Mouse (Mus musculus) C2C12 (cell line): ENCODE measurements around the gene Mmrn1. TPM values are rescaled to one million over a fixed set of nuclear protein-coding genes. Genes with fewer than 3 reads are reported as not detected.

Source experiments
- H3K27me3 ChIP-seq: one replicate; pipeline ENCODE4 v1.6.1; 2011; ENCODE audit not compliant: control insufficient read depth, insufficient read depth, insufficient read length
- H3K36me3 ChIP-seq: one replicate; pipeline ENCODE4 v1.6.1; 2011; ENCODE audit not compliant: control insufficient read depth, insufficient read depth
- H3K4me3 ChIP-seq: one replicate; pipeline ENCODE4 v1.5.1; 2011; ENCODE audit warnings: mild to moderate bottlenecking, control low read depth; ENCODE audit not compliant: poor library complexity, insufficient read depth, severe bottlenecking
- H3K79me2 ChIP-seq: one replicate; pipeline ENCODE4 v1.6.1; 2011; ENCODE audit not compliant: control insufficient read depth, insufficient read depth
- H3K79me3 ChIP-seq: one replicate; pipeline ENCODE4 v1.6.1; 2011; ENCODE audit warnings: low read depth, control low read depth
- H3ac ChIP-seq: one replicate; pipeline ENCODE3; 2011; ENCODE audit warnings: low read depth; ENCODE audit not compliant: control insufficient read depth, insufficient read length
- CEBPB ChIP-seq: IDR thresholded peaks from one replicate; pipeline ENCODE4 v1.6.1; 2011; ENCODE audit warnings: low read depth, mild to moderate bottlenecking, control low read depth, moderate library complexity
- CTCF ChIP-seq: IDR thresholded peaks from one replicate; pipeline ENCODE4 v1.5.1; 2011; ENCODE audit not compliant: control insufficient read depth, insufficient read depth, insufficient read length
- FOSL1 ChIP-seq: IDR thresholded peaks from one replicate; pipeline ENCODE4 v1.8.0; 2011; ENCODE audit warnings: mild to moderate bottlenecking, low read length; ENCODE audit not compliant: poor library complexity, insufficient read depth, severe bottlenecking
- MAX ChIP-seq: IDR thresholded peaks from one replicate; pipeline ENCODE4 v1.6.1; 2011; ENCODE audit warnings: mild to moderate bottlenecking, control low read depth
- MYOD1 ChIP-seq: IDR thresholded peaks from one replicate; pipeline ENCODE4 v1.6.1; 2011; ENCODE audit warnings: low read depth; ENCODE audit not compliant: control insufficient read depth, insufficient read length
- MYOG ChIP-seq: IDR thresholded peaks from one replicate; pipeline ENCODE4 v1.6.1; 2011; ENCODE audit not compliant: control insufficient read depth, insufficient read length; ENCODE audit errors: extremely low read depth
- USF1 ChIP-seq: IDR thresholded peaks from one replicate; pipeline ENCODE4 v1.6.1; 2011; ENCODE audit warnings: low read depth, mild to moderate bottlenecking, control low read depth, moderate library complexity
- polyA plus RNA-seq: library from polyadenylated mRNA; unstranded; fragments of >200 nt; fragmentation: generic; extraction: Trizol; gene quantifications from one replicate; pipeline ENCODE4 v1.2.1, GENCODE M21; 2012; ENCODE audit warnings: missing spikeins

Gene Mmrn1
- polyA plus RNA-seq, 1 experiment, result not detected

GRCm38 (mm10) chr6:60979039-60979438 is 54.3 kb downstream of the Mmrn1 start:
- no peaks in the 10 kb centered on the region for H3K36me3 ChIP-seq
- no peak overlapping the region for H3K4me3 ChIP-seq
- no peak for TF ChIP-seq FOSL1
- no peak for TF ChIP-seq MYOG
- TF ChIP-seq CEBPB, result no peak
- no peaks in the 10 kb centered on the region for H3K79me2 ChIP-seq
- H3K27me3 ChIP-seq, result no peaks in the 10 kb centered on the region
- H3K79me3 ChIP-seq, result no peaks in the 10 kb centered on the region
- H3ac ChIP-seq, result no peak overlapping the region

GRCm38 (mm10) chr6:60984360-60984759 is 59.6 kb downstream of the Mmrn1 start:
- Histone ChIP-seq H3K4me3 (no peak overlapping the region), H3K79me2 (no peaks in the 10 kb centered on the region), H3K36me3 (no peaks in the 10 kb centered on the region), H3ac (no peak overlapping the region), H3K79me3 (no peaks in the 10 kb centered on the region), H3K27me3 (no peaks in the 10 kb centered on the region)
- no peak for TF ChIP-seq CEBPB
- TF ChIP-seq MYOG, result no peak
- no peak for TF ChIP-seq USF1
- TF ChIP-seq FOSL1, result no peak
- no peak for TF ChIP-seq MYOD1
- no peak for TF ChIP-seq MAX
- TF ChIP-seq CTCF, result no peak

- no peak overlapping the region for H3K4me3 ChIP-seq
- H3K36me3 ChIP-seq, result no peaks in the 10 kb centered on the region
- TF ChIP-seq CEBPB (no peak), CTCF (no peak), FOSL1 (no peak), USF1 (no peak), MAX (no peak), MYOD1 (no peak), MYOG (no peak)
- no peaks in the 10 kb centered on the region for H3K27me3 ChIP-seq
- H3K79me3 ChIP-seq, result no peaks in the 10 kb centered on the region
- no peaks in the 10 kb centered on the region for H3K79me2 ChIP-seq
- H3ac ChIP-seq, result no peak overlapping the region
Measured at GRCm38 (mm10) chr6:60985919-60986318, 61.1 kb downstream of the Mmrn1 start.

- Histone ChIP-seq H3K79me3 (no peaks in the 10 kb centered on the region), H3ac (no peak overlapping the region), H3K79me2 (no peaks in the 10 kb centered on the region), H3K27me3 (no peaks in the 10 kb centered on the region), H3K36me3 (no peaks in the 10 kb centered on the region), H3K4me3 (no peak overlapping the region)
- no peak for TF ChIP-seq CTCF
- TF ChIP-seq USF1, result no peak
- no peak for TF ChIP-seq MYOG
- no peak for TF ChIP-seq MYOD1
- TF ChIP-seq MAX, result no peak
Measured at GRCm38 (mm10) chr6:60986914-60987313, 62.1 kb downstream of the Mmrn1 start.

GRCm38 (mm10) chr6:60987804-60988203 is 63.0 kb downstream of the Mmrn1 start:
- no peaks in the 10 kb centered on the region for H3K27me3 ChIP-seq
- no peak for TF ChIP-seq MAX
- no peak for TF ChIP-seq MYOG
- TF ChIP-seq MYOD1, result no peak
- no peak for TF ChIP-seq CTCF
- no peaks in the 10 kb centered on the region for H3K79me2 ChIP-seq
- no peak overlapping the region for H3K4me3 ChIP-seq
- H3K79me3 ChIP-seq, result no peaks in the 10 kb centered on the region
- no peaks in the 10 kb centered on the region for H3K36me3 ChIP-seq
- no peak overlapping the region for H3ac ChIP-seq

GRCm38 (mm10) chr6:60992366-60992765 is 67.6 kb downstream of the Mmrn1 start:
- no peak for TF ChIP-seq USF1
- no peak for TF ChIP-seq CTCF
- TF ChIP-seq CEBPB, result no peak
- TF ChIP-seq MAX, result no peak
- no peak for TF ChIP-seq FOSL1
- TF ChIP-seq MYOD1, result no peak
- TF ChIP-seq MYOG, result no peak
- Histone ChIP-seq H3K79me2 (no peaks in the 10 kb centered on the region), H3K79me3 (no peaks in the 10 kb centered on the region), H3K4me3 (no peak overlapping the region), H3ac (no peak overlapping the region), H3K27me3 (no peaks in the 10 kb centered on the region), H3K36me3 (no peaks in the 10 kb centered on the region)
